Mouse (Mus musculus) olfactory bulb, adult 2 months (tissue): Measurements from ENCODE around the gene Nfatc3.

Experiments used
- CTCF ChIP-seq: fragments of 200-500 bp; IDR thresholded peaks from 2 replicates; pipeline ENCODE4 v1.5.1; 2012; ENCODE audit warnings: low read depth, mild to moderate bottlenecking, low read length, moderate library complexity; ENCODE audit not compliant: insufficient read depth
- POLR2A ChIP-seq: fragments of 200-500 bp; IDR thresholded peaks from 2 replicates; pipeline ENCODE4 v1.6.1; 2012; ENCODE audit warnings: mild to moderate bottlenecking, low read depth, low read length, moderate library complexity; ENCODE audit not compliant: insufficient read depth

DNA sequence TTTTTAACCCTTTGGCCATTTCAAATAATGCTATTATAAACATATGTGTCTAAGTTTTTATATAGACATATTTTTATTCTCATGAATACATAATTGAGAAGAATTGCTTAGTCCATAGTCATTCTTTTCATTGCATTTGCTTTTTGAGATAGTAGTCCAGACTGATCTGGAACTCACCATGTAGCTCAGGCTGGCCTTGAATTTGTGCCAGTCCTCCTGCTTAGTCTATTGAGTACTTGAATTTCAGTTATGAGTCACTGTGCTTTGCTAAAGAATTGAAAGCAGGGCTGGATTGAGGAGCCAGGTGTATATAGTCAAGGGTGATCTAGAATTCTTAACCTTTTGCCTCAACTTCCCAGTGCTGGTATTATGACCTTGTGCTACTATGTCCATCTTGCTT is 15.6 kb downstream of the Nfatc3 start:
- TF ChIP-seq CTCF (no peak), POLR2A (no peak)
